Mouse (Mus musculus) limb, embryonic 12.5 days (tissue): ENCODE measurements around the gene Sema6d. TPM values are rescaled to one million over a fixed set of nuclear protein-coding genes. Genes with fewer than 3 reads are reported as not detected.

Experiments
- ATAC-seq: fragments of 200-750 bp; cut with Nextera tagmentation; 2 replicates; pipeline ENCODE4 v1.8.0; 2017; ENCODE audit warnings: low read depth, moderate TSS enrichment; ENCODE audit not compliant: insufficient number of reproducible peaks, insufficient read depth, low FRiP score, low TSS enrichment
- H3K27ac ChIP-seq: fragments of 300-500 bp; sonication (generic); 2 replicates; pipeline ENCODE4 v1.5.1; 2016; ENCODE audit warnings: mild to moderate bottlenecking, moderate library complexity
- H3K27me3 ChIP-seq: fragments of 300-500 bp; sonication (generic); 2 replicates; pipeline ENCODE4 v1.6.1; 2016; ENCODE audit warnings: mild to moderate bottlenecking, moderate library complexity
- H3K36me3 ChIP-seq: fragments of 300-500 bp; sonication (generic); 2 replicates; pipeline ENCODE4 v1.6.1; 2016; ENCODE audit warnings: mild to moderate bottlenecking, moderate library complexity
- H3K4me1 ChIP-seq: fragments of 300-500 bp; sonication (generic); replicated peaks from 2 replicates; pipeline ENCODE4 v1.6.1; 2016
- H3K4me2 ChIP-seq: fragments of 300-500 bp; sonication (generic); 2 replicates; pipeline ENCODE4 v1.6.1; 2016; ENCODE audit warnings: mild to moderate bottlenecking, moderate library complexity
- H3K4me3 ChIP-seq: fragments of 300-500 bp; sonication (generic); replicated peaks from 2 replicates; pipeline ENCODE4 v1.5.1; 2016; ENCODE audit warnings: mild to moderate bottlenecking
- H3K9ac ChIP-seq: fragments of 300-500 bp; sonication (generic); replicated peaks from 2 replicates; pipeline ENCODE4 v1.6.1; 2016; ENCODE audit warnings: mild to moderate bottlenecking, moderate library complexity
- H3K9me3 ChIP-seq: fragments of 300-500 bp; sonication (generic); 2 replicates; pipeline ENCODE4 v1.6.1; 2016; ENCODE audit warnings: mild to moderate bottlenecking, moderate library complexity
- WGBS: fragments of 180-500 bp; shearing (Covaris S2); methylation state at CpG from one replicate; pipeline ENCODE4 v1.1.7; 2016; 5-methylcytosine and 5-hydroxymethylcytosine counted together
- polyA plus RNA-seq: library from polyadenylated mRNA; unstranded; fragments of >200 nt; fragmentation: Nextera tagmentation; extraction: Ambion mirVana; gene quantifications from 2 replicates; pipeline ENCODE4 v1.2.1, GENCODE M21; 2016

Gene Sema6d
- polyA plus RNA-seq, 1 experiment from 2014 or later: 6.7 TPM

GRCm38 (mm10) chr2:124523667-124524066 is 433.9 kb downstream of the Sema6d start:
- no peak overlapping the region for H3K9ac ChIP-seq
- no peaks in the 10 kb centered on the region for H3K36me3 ChIP-seq
- no peaks in the 10 kb centered on the region for H3K4me1 ChIP-seq
- H3K4me3 ChIP-seq: no peak overlapping the region
- H3K27ac ChIP-seq: no peak overlapping the region
- no peak overlapping the region for H3K4me2 ChIP-seq
- 90% methylated on average over 6 of the region's 6 CpGs for WGBS
- no peaks in the 10 kb centered on the region for H3K27me3 ChIP-seq
- H3K9me3 ChIP-seq: no peaks in the 10 kb centered on the region
- ATAC-seq: no peak

- H3K9me3 ChIP-seq: no peaks in the 10 kb centered on the region
- ATAC-seq: no peak
- H3K27ac ChIP-seq: no peak overlapping the region
- no peak overlapping the region for H3K9ac ChIP-seq
- H3K4me2 ChIP-seq: no peak overlapping the region
- no peaks in the 10 kb centered on the region for H3K36me3 ChIP-seq
- 84% methylated on average over 3 of the region's 3 CpGs for WGBS
- H3K27me3 ChIP-seq: no peaks in the 10 kb centered on the region
- no peaks in the 10 kb centered on the region for H3K4me1 ChIP-seq
- H3K4me3 ChIP-seq: no peak overlapping the region
These were observed 434.4 kb downstream of the Sema6d start for GRCm38 (mm10) chr2:124524167-124524566.

GRCm38 (mm10) chr2:124527641-124528040 is 437.9 kb downstream of the Sema6d start:
- ATAC-seq: no peak
- no peak overlapping the region for H3K27ac ChIP-seq
- H3K4me1 ChIP-seq: no peaks in the 10 kb centered on the region
- no peak overlapping the region for H3K4me2 ChIP-seq
- H3K27me3 ChIP-seq: no peaks in the 10 kb centered on the region
- H3K9ac ChIP-seq: no peak overlapping the region
- H3K36me3 ChIP-seq: no peaks in the 10 kb centered on the region
- 85% methylated on average over 3 of the region's 3 CpGs for WGBS
- H3K9me3 ChIP-seq: no peaks in the 10 kb centered on the region
- H3K4me3 ChIP-seq: no peak overlapping the region

- Histone ChIP-seq H3K9ac (no peak overlapping the region), H3K27me3 (no peaks in the 10 kb centered on the region), H3K4me3 (no peak overlapping the region), H3K36me3 (no peaks in the 10 kb centered on the region), H3K9me3 (no peaks in the 10 kb centered on the region), H3K4me2 (no peak overlapping the region), H3K27ac (no peak overlapping the region), H3K4me1 (no peaks in the 10 kb centered on the region)
- WGBS: 86% methylated on average over 2 of the region's 2 CpGs
- no peak for ATAC-seq
These were observed 440.7 kb downstream of the Sema6d start for GRCm38 (mm10) chr2:124530441-124530840.

- no peak for ATAC-seq
- H3K9ac ChIP-seq: no peak overlapping the region
These were observed 441.3 kb downstream of the Sema6d start for GRCm38 (mm10) chr2:124531062-124531461.

GRCm38 (mm10) chr2:124532906-124533305 is 443.1 kb downstream of the Sema6d start:
- Histone ChIP-seq H3K4me3 (no peak overlapping the region), H3K4me2 (no peak overlapping the region), H3K27me3 (no peaks in the 10 kb centered on the region), H3K27ac (no peak overlapping the region), H3K4me1 (no peaks in the 10 kb centered on the region), H3K9ac (no peak overlapping the region), H3K36me3 (no peaks in the 10 kb centered on the region), H3K9me3 (no peaks in the 10 kb centered on the region)
- 91% methylated on average over 3 of the region's 3 CpGs for WGBS
- no peak for ATAC-seq

More at GRCm38 (mm10) chr2:124531062-124531461, 441.3 kb downstream of the Sema6d start:
- Histone ChIP-seq H3K36me3 (no peaks in the 10 kb centered on the region), H3K9me3 (no peaks in the 10 kb centered on the region), H3K27me3 (no peaks in the 10 kb centered on the region), H3K4me1 (no peaks in the 10 kb centered on the region), H3K4me3 (no peak overlapping the region), H3K27ac (no peak overlapping the region), H3K4me2 (no peak overlapping the region)
- WGBS: 51% methylated on average over 4 of the region's 4 CpGs

- H3K9me3 ChIP-seq: no peaks in the 10 kb centered on the region
- no peak overlapping the region for H3K9ac ChIP-seq
- H3K36me3 ChIP-seq: no peaks in the 10 kb centered on the region
- WGBS: 86% methylated on average over 6 of the region's 6 CpGs
- no peak overlapping the region for H3K27ac ChIP-seq
- H3K4me2 ChIP-seq: no peak overlapping the region
- no peak overlapping the region for H3K4me3 ChIP-seq
- no peaks in the 10 kb centered on the region for H3K4me1 ChIP-seq
- no peaks in the 10 kb centered on the region for H3K27me3 ChIP-seq
- ATAC-seq: no peak
These were observed 443.8 kb downstream of the Sema6d start for GRCm38 (mm10) chr2:124533602-124534001.

- Histone ChIP-seq H3K4me3 (no peak overlapping the region), H3K27me3 (no peaks in the 10 kb centered on the region), H3K4me1 (no peaks in the 10 kb centered on the region), H3K36me3 (no peaks in the 10 kb centered on the region), H3K9me3 (no peaks in the 10 kb centered on the region), H3K9ac (no peak overlapping the region), H3K4me2 (no peak overlapping the region), H3K27ac (no peak overlapping the region)
- no peak for ATAC-seq
- WGBS: 80% methylated on average over 3 of the region's 3 CpGs
These were observed 460.5 kb downstream of the Sema6d start for GRCm38 (mm10) chr2:124550315-124550714.

- Histone ChIP-seq H3K4me2 (no peak overlapping the region), H3K4me1 (no peaks in the 10 kb centered on the region), H3K4me3 (no peak overlapping the region), H3K27me3 (no peaks in the 10 kb centered on the region), H3K9ac (no peak overlapping the region), H3K9me3 (no peaks in the 10 kb centered on the region), H3K36me3 (no peaks in the 10 kb centered on the region), H3K27ac (no peak overlapping the region)
- no peak for ATAC-seq
- WGBS: 87% methylated on average over 1 of the region's 1 CpGs
These were observed 465.1 kb downstream of the Sema6d start for GRCm38 (mm10) chr2:124554751-124555415.

- Histone ChIP-seq H3K9ac (no peak overlapping the region), H3K4me3 (no peak overlapping the region), H3K4me2 (no peak overlapping the region), H3K27ac (no peak overlapping the region), H3K27me3 (no peaks in the 10 kb centered on the region), H3K4me1 (no peaks in the 10 kb centered on the region), H3K9me3 (no peaks in the 10 kb centered on the region), H3K36me3 (no peaks in the 10 kb centered on the region)
- no peak for ATAC-seq
- 84% methylated on average over 5 of the region's 5 CpGs for WGBS
These were observed 467.2 kb downstream of the Sema6d start for GRCm38 (mm10) chr2:124556861-124557499.

- ATAC-seq: no peak
- no peaks in the 10 kb centered on the region for H3K9me3 ChIP-seq
- H3K4me2 ChIP-seq: no peak overlapping the region
- H3K4me1 ChIP-seq: no peaks in the 10 kb centered on the region
- H3K36me3 ChIP-seq: no peaks in the 10 kb centered on the region
- WGBS: 91% methylated on average over 7 of the region's 7 CpGs
- no peak overlapping the region for H3K27ac ChIP-seq
- no peaks in the 10 kb centered on the region for H3K27me3 ChIP-seq
- H3K9ac ChIP-seq: no peak overlapping the region
- H3K4me3 ChIP-seq: no peak overlapping the region
These were observed 468.3 kb downstream of the Sema6d start for GRCm38 (mm10) chr2:124558021-124558420.

- Histone ChIP-seq H3K9ac (no peak overlapping the region), H3K4me1 (no peaks in the 10 kb centered on the region), H3K4me3 (no peak overlapping the region), H3K9me3 (no peaks in the 10 kb centered on the region), H3K27me3 (no peaks in the 10 kb centered on the region), H3K27ac (no peak overlapping the region), H3K36me3 (no peaks in the 10 kb centered on the region), H3K4me2 (no peak overlapping the region)
- 66% methylated on average over 5 of the region's 5 CpGs for WGBS
- ATAC-seq: no peak
These were observed 471.9 kb downstream of the Sema6d start for GRCm38 (mm10) chr2:124561668-124562067.
